Mouse (Mus musculus): ENCODE measurements around the gene Sdhaf1.

DNA sequence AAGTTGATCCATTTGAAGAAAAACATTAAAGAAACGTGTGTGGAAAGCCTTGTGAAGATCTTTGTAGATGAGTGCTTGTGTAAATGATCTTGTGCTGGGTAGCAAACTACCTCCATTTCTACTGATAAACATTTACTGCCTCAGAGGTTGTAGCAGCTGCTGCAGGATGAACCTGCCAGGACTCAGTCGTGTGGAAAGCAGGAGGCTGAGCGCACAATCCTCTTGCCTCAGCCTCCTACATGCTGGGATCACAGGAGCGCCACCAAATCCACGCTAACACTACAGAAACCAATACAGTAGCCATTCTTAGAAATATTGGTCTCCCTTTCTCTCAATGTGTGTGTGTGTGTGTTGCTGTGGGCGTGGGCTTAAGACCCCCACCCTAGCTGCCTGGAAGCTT is 35.6 kb downstream of the Sdhaf1 start:
- TF ChIP-seq CTCF (IDR thresholded peaks at IDR 0.05; ENCODE audit: control insufficient read depth, insufficient read depth, insufficient replicate concordance, low read depth, low read length) (no peak), POLR2A (IDR thresholded peaks at IDR 0.05; ENCODE audit: control insufficient read depth, low read depth, low read length) (no peak)
